Mouse (Mus musculus) olfactory bulb, adult 2 months (tissue): Measurements from ENCODE around the gene Neu3.

Experiments used
- CTCF ChIP-seq: fragments of 200-500 bp; IDR thresholded peaks from 2 replicates; pipeline ENCODE4 v1.5.1; 2012; ENCODE audit warnings: low read depth, mild to moderate bottlenecking, low read length, moderate library complexity; ENCODE audit not compliant: insufficient read depth
- POLR2A ChIP-seq: fragments of 200-500 bp; IDR thresholded peaks from 2 replicates; pipeline ENCODE4 v1.6.1; 2012; ENCODE audit warnings: mild to moderate bottlenecking, low read depth, low read length, moderate library complexity; ENCODE audit not compliant: insufficient read depth

GRCm38 (mm10) chr7:99810814-99811213 is 17.4 kb downstream of the Neu3 start:
- TF ChIP-seq CTCF (no peak), POLR2A (no peak)
